Mouse (Mus musculus): ENCODE results near the gene Ces1b. TPM values are rescaled to one million over a fixed set of nuclear protein-coding genes. Genes with fewer than 3 reads are reported as not detected.
A peak's percentile ranks its signal among the peaks of the same experiment; 100 is the strongest.

Gene Ces1b
- polyA plus RNA-seq (2014; fragmentation: Nextera tagmentation; extraction: Ambion mirVana): not detected in 2 replicates

DNA sequence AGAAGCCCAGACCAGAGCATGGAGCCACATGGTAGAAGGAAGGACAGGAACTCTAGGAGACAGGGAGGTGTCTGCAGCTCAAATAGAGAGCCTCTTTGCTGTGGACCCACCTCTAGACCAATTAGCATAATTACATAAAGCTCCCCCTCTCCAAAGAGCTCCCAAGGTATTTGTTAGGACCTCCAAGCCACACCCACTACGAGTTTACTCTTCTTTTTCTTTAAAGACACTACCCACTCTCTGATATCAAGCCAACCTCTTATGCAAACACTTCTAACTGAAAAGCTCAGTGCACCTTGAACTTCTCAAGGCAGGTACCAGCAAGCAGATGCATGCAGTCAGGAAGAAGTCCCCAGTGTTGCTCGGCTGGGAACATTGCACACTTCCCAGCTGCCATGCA, at the start of gene Ces1b:
TSS of gene Ces1b (minus strand) at position 131 of the 400 bp plus-strand sequence.
- Histone ChIP-seq H3K27ac (ENCODE audit: low read depth, low read length) (no peak within 1 kb of the TSS), H3K27me3 (ENCODE audit: control insufficient read depth, insufficient read depth, low read length) (no peaks in the 10 kb centered on the region), H3K36me3 (ENCODE audit: control insufficient read depth, insufficient read depth, low read length) (no peaks in the 10 kb centered on the region), H3K4me2 (no peak within 1 kb of the TSS), H3K4me3 (ENCODE audit: low read depth, low read length) (no peak within 1 kb of the TSS), H3K9me3 (replicated peaks; ENCODE audit: control insufficient read depth, low read length) (no peaks in the 10 kb centered on the region), H3K9ac (ENCODE audit: low read depth, low read length) (no peak within 1 kb of the TSS), H3K4me1 (ENCODE audit: control insufficient read depth, insufficient read depth, low read length) (no peaks in the 10 kb centered on the region)
- no peak for ATAC-seq (replicated peaks; ENCODE audit: insufficient number of reproducible peaks, low FRiP score, low TSS enrichment)
- 66% methylated on average over 2 of the region's 2 CpGs for WGBS (ENCODE audit: insufficient replicate concordance)

DNA sequence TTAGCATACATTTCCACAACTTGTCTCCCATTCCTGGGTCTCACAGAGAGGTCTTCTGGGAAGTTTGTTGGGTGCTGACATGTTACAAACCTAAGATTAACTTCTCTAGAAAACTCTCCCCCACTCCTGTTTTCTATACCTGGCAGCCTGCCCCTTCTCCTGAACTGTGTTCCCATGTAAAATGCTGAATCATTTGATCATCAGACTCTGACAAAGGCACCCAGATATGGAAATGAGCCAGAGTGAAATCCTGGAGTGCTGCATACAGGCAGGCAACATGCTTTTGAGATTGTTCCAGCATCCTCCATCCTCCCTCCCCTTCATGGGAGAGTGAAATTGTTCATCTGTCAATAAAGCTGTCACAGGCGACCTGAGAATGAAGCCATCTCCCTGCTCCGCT, 46.7 kb upstream of the Ces1b start:
- Histone ChIP-seq H3K4me3 (ENCODE audit: low read depth, low read length) (no peak overlapping the region), H3K36me3 (ENCODE audit: control insufficient read depth, insufficient read depth, low read length) (no peaks in the 10 kb centered on the region), H3K4me1 (ENCODE audit: control insufficient read depth, insufficient read depth, low read length) (no peaks in the 10 kb centered on the region), H3K27ac (ENCODE audit: low read depth, low read length) (no peak overlapping the region), H3K9ac (ENCODE audit: low read depth, low read length) (no peak overlapping the region), H3K4me2 (no peak overlapping the region), H3K9me3 (replicated peaks; ENCODE audit: control insufficient read depth, low read length) (no peaks in the 10 kb centered on the region), H3K27me3 (ENCODE audit: control insufficient read depth, insufficient read depth, low read length) (no peaks in the 10 kb centered on the region)
- 80% methylated on average over 2 of the region's 2 CpGs for WGBS (ENCODE audit: insufficient replicate concordance)
- ATAC-seq (replicated peaks; ENCODE audit: insufficient number of reproducible peaks, low FRiP score, low TSS enrichment): no peak

DNA sequence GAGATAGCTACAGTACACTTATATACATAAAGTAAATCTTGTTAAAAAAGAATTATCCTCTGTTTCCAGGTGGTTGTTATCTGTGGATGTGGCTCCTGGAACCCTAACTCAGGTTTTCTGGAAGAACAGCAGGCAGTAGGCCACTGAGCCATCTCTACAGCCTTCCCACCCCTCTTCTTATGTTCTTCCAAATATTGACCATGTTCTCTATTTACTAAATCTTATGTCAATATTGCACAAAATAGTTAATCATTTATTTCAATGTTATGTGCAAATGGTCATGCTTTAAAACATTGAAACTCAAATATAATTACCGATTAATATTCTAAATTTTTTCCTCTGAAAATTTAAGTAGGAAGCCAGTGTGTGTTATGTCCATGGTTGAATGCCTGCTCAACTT, 42.2 kb upstream of the Ces1b start:
- H3K9me3 ChIP-seq (replicated peaks; ENCODE audit: control insufficient read depth, low read length): no peaks in the 10 kb centered on the region
- H3K4me2 ChIP-seq: no peak overlapping the region
- no peaks in the 10 kb centered on the region for H3K36me3 ChIP-seq (ENCODE audit: control insufficient read depth, insufficient read depth, low read length)
- H3K9ac ChIP-seq (ENCODE audit: low read depth, low read length): no peak overlapping the region
- H3K4me3 ChIP-seq (ENCODE audit: low read depth, low read length): no peak overlapping the region
- no peak for ATAC-seq (replicated peaks; ENCODE audit: insufficient number of reproducible peaks, low FRiP score, low TSS enrichment)
- WGBS (ENCODE audit: insufficient replicate concordance): 80% methylated on average over 1 of the region's 1 CpGs
- H3K27me3 ChIP-seq (ENCODE audit: control insufficient read depth, insufficient read depth, low read length): no peaks in the 10 kb centered on the region
- no peaks in the 10 kb centered on the region for H3K4me1 ChIP-seq (ENCODE audit: control insufficient read depth, insufficient read depth, low read length)
- no peak overlapping the region for H3K27ac ChIP-seq (ENCODE audit: low read depth, low read length)

- no peak overlapping the region for H3K4me2 ChIP-seq
- H3K36me3 ChIP-seq (ENCODE audit: control insufficient read depth, insufficient read depth, low read length): no peaks in the 10 kb centered on the region
- no peak for ATAC-seq (replicated peaks; ENCODE audit: insufficient number of reproducible peaks, low FRiP score, low TSS enrichment)
- H3K4me3 ChIP-seq (ENCODE audit: low read depth, low read length): no peak overlapping the region
- H3K9ac ChIP-seq (ENCODE audit: low read depth, low read length): no peak overlapping the region
- no peak overlapping the region for H3K27ac ChIP-seq (ENCODE audit: low read depth, low read length)
- H3K4me1 ChIP-seq (ENCODE audit: control insufficient read depth, insufficient read depth, low read length): no peaks in the 10 kb centered on the region
- no peaks in the 10 kb centered on the region for H3K27me3 ChIP-seq (ENCODE audit: control insufficient read depth, insufficient read depth, low read length)
- no peaks in the 10 kb centered on the region for H3K9me3 ChIP-seq (replicated peaks; ENCODE audit: control insufficient read depth, low read length)
These were observed 15.6 kb upstream of the Ces1b start for GRCm38 (mm10) chr8:93095376-93095775.

GRCm38 (mm10) chr8:93091324-93091723, 11.5 kb upstream of the Ces1b start:
- Histone ChIP-seq H3K4me2 (no peak overlapping the region), H3K4me3 (ENCODE audit: low read depth, low read length) (no peak overlapping the region), H3K27ac (ENCODE audit: low read depth, low read length) (no peak overlapping the region), H3K9ac (ENCODE audit: low read depth, low read length) (no peak overlapping the region), H3K27me3 (ENCODE audit: control insufficient read depth, insufficient read depth, low read length) (no peaks in the 10 kb centered on the region), H3K9me3 (replicated peaks; ENCODE audit: control insufficient read depth, low read length) (no peaks in the 10 kb centered on the region), H3K4me1 (ENCODE audit: control insufficient read depth, insufficient read depth, low read length) (no peaks in the 10 kb centered on the region), H3K36me3 (ENCODE audit: control insufficient read depth, insufficient read depth, low read length) (no peaks in the 10 kb centered on the region)
- no peak for ATAC-seq (replicated peaks; ENCODE audit: insufficient number of reproducible peaks, low FRiP score, low TSS enrichment)
- WGBS (ENCODE audit: insufficient replicate concordance): 68% methylated on average over 1 of the region's 1 CpGs

DNA sequence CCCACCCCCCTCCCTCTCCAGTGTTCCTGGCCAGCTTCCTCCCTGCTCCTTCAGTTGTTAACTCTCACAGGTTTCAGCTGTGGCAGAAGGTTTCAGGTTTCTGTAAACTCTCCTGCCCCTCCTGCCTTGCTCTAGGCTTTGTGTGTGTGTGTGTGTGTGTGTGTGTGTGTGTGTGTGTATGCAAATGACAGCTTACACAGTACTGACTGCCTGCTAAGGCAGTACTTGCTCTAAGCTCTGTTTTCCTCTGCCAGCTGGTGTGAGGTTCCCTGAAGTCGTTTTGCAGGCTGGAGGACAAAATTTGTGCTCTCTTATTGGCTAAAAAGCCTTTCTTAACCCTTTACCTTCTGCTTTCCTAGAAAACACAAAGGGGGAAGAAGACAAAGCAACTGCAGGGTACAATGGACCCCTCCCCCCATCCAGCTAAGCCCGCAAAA, 8.9 kb upstream of the Ces1b start:
- no peak for ATAC-seq (replicated peaks; ENCODE audit: insufficient number of reproducible peaks, low FRiP score, low TSS enrichment)
- Histone ChIP-seq H3K4me2 (no peak overlapping the region), H3K4me3 (ENCODE audit: low read depth, low read length) (no peak overlapping the region), H3K27ac (ENCODE audit: low read depth, low read length) (no peak overlapping the region), H3K4me1 (ENCODE audit: control insufficient read depth, insufficient read depth, low read length) (no peaks in the 10 kb centered on the region), H3K9me3 (replicated peaks; ENCODE audit: control insufficient read depth, low read length) (no peaks in the 10 kb centered on the region), H3K9ac (ENCODE audit: low read depth, low read length) (no peak overlapping the region), H3K36me3 (ENCODE audit: control insufficient read depth, insufficient read depth, low read length) (no peaks in the 10 kb centered on the region), H3K27me3 (ENCODE audit: control insufficient read depth, insufficient read depth, low read length) (no peaks in the 10 kb centered on the region)
- WGBS (ENCODE audit: insufficient replicate concordance): 15% methylated on average over 2 of the region's 2 CpGs

- no peak overlapping the region for H3K27ac ChIP-seq (ENCODE audit: low read depth, low read length)
- H3K4me3 ChIP-seq (ENCODE audit: low read depth, low read length): no peak overlapping the region
- H3K4me2 ChIP-seq: peak overlapping the region; percentile 27; the same call in 1 of the 2 replicates
- H3K9me3 ChIP-seq (replicated peaks; ENCODE audit: control insufficient read depth, low read length): no peaks in the 10 kb centered on the region
- no peak for ATAC-seq (replicated peaks; ENCODE audit: insufficient number of reproducible peaks, low FRiP score, low TSS enrichment)
- H3K9ac ChIP-seq (ENCODE audit: low read depth, low read length): no peak overlapping the region
- H3K36me3 ChIP-seq (ENCODE audit: control insufficient read depth, insufficient read depth, low read length): no peaks in the 10 kb centered on the region
- no peaks in the 10 kb centered on the region for H3K27me3 ChIP-seq (ENCODE audit: control insufficient read depth, insufficient read depth, low read length)
- H3K4me1 ChIP-seq (ENCODE audit: control insufficient read depth, insufficient read depth, low read length): no peaks in the 10 kb centered on the region
- WGBS (ENCODE audit: insufficient replicate concordance): 26% methylated on average over 7 of the region's 7 CpGs
These were observed 8.4 kb upstream of the Ces1b start for GRCm38 (mm10) chr8:93088193-93088592.

DNA sequence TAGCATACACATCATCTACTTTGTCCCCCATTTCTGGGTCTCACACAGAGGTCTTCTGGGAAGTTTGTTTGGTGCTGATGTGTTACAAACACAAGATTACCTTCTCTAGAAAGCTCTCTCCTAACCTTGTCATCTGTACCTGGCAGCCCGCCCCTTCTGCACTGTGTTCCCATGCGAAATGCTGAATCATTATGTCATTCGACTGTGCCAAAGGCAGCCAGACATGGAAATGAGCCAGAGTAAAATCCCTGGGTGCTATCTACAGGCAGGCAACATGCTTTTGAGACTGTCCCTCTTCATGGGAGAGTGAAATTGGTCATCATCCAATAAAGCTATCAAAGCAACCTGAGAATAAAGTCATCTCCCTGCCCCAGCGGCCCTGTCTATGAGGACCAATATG, 4.6 kb downstream of the Ces1b start:
- Histone ChIP-seq H3K9ac (ENCODE audit: low read depth, low read length) (no peak overlapping the region), H3K4me2 (no peak overlapping the region), H3K27me3 (ENCODE audit: control insufficient read depth, insufficient read depth, low read length) (no peaks in the 10 kb centered on the region), H3K4me1 (ENCODE audit: control insufficient read depth, insufficient read depth, low read length) (no peaks in the 10 kb centered on the region), H3K36me3 (ENCODE audit: control insufficient read depth, insufficient read depth, low read length) (no peaks in the 10 kb centered on the region), H3K27ac (ENCODE audit: low read depth, low read length) (no peak overlapping the region), H3K9me3 (replicated peaks; ENCODE audit: control insufficient read depth, low read length) (no peaks in the 10 kb centered on the region), H3K4me3 (ENCODE audit: low read depth, low read length) (no peak overlapping the region)
- no peak for ATAC-seq (replicated peaks; ENCODE audit: insufficient number of reproducible peaks, low FRiP score, low TSS enrichment)
- WGBS (ENCODE audit: insufficient replicate concordance): 86% methylated on average over 4 of the region's 4 CpGs

DNA sequence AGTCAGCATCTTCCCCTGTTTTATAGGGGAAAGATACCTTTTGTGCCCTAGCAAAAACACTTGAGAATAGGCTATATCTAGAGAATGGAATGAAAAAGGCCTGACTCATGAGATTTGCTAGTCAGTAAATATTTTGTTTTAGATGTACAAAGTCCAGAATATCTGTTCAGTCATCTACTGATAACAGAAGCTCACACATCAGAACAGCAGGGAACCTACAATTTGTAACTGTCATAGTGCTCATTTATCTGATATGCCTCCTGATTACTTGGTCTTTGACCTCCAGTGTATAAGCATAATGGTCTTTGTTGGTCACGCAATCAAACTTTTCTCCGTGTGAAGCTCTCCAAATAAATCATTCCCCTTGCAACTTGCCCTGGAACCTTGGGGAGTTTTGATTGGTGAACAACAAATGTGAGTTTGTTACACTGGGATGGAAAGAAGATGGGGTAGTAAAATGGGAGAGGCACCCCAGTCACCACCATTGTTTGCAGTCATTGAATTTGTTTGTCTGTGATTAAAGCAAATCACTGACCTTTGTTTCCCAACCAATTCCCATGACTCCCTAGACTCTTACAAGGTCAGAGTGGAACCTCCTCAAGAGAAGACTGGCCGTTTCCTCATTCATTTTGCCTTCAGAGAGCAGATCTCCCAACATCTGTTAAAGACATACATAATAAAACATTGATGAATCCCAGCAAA, 16.2 kb downstream of the Ces1b start:
- WGBS (ENCODE audit: insufficient replicate concordance): 75% methylated on average over 3 of the region's 3 CpGs
- no peaks in the 10 kb centered on the region for H3K27me3 ChIP-seq (ENCODE audit: control insufficient read depth, insufficient read depth, low read length)
- H3K36me3 ChIP-seq (ENCODE audit: control insufficient read depth, insufficient read depth, low read length): no peaks in the 10 kb centered on the region
- no peak overlapping the region for H3K4me2 ChIP-seq
- no peak overlapping the region for H3K9ac ChIP-seq (ENCODE audit: low read depth, low read length)
- H3K4me3 ChIP-seq (ENCODE audit: low read depth, low read length): no peak overlapping the region
- ATAC-seq (replicated peaks; ENCODE audit: insufficient number of reproducible peaks, low FRiP score, low TSS enrichment): no peak
- no peaks in the 10 kb centered on the region for H3K9me3 ChIP-seq (replicated peaks; ENCODE audit: control insufficient read depth, low read length)
- no peak overlapping the region for H3K27ac ChIP-seq (ENCODE audit: low read depth, low read length)
- no peaks in the 10 kb centered on the region for H3K4me1 ChIP-seq (ENCODE audit: control insufficient read depth, insufficient read depth, low read length)

Measured in heart, embryonic 11.5 days (tissue).